Mouse (Mus musculus): ENCODE measurements around the gene Atxn2.

Gene Atxn2

DNA sequence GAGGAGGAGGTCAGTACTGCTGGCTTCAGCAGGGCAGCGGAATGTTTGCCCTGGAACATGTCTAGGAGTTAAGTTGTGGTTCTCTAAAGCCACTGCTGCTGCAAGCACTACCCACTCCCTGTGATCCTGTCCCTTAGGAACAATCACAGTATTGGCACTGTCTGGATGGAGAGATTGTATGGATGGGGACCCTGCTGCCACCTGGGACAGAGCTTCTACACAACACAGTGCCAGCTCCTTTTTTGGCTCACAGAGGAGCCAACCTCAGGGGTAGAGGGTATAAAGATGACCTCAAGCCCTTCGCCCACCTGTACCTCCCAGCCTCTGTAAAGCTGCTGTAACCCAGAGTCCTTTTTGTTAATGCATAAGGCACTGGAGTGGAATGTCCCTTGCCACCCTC, 105.5 kb downstream of the Atxn2 start:
- DNase-seq (ENCODE audit: low spot score), result no peak

DNA sequence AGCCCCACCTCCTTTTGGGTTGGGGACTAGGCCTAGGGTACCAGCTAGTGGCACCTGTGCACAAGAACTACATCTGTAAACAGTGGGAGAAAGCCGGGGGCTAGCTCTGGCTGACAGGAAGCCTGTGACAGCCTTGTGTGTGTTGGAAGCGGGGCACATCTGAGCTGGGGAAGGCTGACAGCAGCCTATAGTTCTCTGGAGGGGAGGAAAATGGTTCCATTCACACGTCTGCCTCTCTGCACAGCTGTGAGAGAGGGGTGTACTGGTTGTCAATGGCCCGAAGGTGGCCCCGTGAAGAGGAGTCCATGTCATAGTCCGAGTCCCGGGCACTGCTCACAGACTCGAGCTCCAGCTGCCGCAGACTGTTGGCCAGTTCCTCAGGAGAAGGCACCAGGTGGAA, 106.4 kb downstream of the Atxn2 start:
- no peak for DNase-seq (ENCODE audit: low spot score)

DNA sequence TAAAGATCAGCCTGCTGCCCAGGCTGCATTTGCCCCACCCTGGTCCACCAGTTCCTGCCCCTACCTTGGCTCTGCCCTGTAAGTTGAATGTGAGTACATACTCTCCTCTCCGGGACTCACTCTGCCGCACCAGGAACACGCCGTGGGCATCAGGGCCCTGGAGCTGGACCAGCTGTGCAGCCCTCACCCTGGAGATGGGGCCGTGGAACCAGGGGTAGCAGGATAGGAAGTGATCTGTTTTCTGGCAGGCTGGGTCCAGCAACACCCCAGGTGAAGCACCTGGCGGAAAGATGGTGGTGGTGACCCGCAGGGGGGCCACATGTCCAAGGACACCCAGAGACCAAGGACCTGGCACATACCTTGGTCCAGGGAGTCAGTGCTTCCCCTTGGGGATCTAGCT, 107.3 kb downstream of the Atxn2 start:
- no peak for DNase-seq (ENCODE audit: low spot score)

DNA sequence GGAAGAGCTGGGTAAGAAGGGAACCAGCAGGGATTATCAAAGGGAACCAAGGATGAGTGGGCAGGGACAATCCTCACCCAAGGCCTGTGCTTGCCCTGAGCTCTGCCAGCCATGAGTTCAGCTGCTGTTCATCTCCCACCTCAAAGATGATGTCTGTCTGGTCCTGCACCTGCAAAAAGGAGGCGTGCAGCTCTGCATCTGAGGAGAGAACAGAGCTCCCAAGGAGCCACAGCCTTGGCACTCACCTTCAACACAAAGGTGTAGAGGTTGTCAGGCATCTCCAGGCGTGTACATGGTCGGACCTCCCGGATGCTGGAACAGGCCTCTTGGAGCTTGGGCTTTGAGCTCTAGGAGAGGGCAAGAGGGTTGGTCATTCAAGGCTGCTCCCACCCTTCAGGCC, 107.7 kb downstream of the Atxn2 start:
- DNase-seq (ENCODE audit: low spot score), result no peak

DNA sequence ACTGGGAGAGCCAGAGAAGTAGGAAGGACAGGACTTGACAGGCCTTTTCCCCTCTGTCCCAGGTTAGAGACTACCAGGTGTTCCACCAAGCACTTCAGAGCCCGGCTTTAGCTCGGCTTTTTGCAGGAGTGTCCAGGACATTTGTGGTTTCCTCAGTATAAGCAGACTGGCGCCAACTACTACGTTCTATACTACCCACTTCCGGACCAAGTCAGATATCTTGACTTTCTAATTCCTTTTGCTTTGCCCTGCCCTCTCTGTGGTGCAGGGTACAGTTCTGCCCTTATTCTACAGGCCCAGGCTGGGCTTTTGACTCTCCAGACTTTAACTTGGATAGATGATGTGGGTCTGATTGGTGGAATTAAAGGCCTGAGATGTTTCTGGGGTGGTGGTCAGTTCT, 108.4 kb downstream of the Atxn2 start:
- no peak for DNase-seq (ENCODE audit: low spot score)

DNA sequence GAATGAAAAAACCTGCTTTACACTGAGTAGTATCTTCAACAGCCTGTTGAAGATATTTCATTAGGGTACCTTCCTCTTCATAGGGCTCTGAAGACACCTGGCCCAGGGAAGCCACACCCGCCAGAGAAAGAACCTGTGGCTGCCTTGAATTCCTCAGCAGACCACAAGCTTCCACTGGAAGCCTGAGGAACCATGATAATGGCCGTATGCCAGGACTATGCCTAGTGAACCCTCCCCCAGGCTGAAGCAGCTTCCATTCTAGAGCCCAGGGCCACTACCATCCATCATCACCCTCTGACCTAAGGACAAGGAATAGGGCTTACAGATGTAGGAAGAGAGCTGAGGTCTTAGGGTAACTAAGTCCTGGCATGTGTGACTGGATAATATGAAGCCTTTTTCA, 109.0 kb downstream of the Atxn2 start:
- no peak for DNase-seq (ENCODE audit: low spot score)

DNA sequence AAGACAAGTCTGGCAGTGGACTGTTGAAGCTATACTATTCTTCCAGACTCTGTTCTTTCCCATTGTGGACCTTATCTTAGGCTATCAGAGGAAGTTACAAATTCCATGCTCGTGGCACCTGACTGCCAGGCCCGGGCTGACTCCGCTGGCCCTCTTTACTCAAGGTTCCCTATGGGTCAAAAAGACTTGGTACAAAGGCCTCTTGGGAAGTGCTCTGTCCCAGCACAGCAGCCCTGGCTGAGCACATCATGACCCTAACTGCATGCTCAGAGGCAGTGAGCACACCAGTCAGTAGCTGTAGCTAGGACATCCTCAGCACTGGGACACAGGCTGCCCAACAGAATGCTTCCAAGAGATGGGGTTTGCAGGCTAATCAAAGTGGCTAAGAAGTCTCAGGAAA, 109.5 kb downstream of the Atxn2 start:
- no peak for DNase-seq (ENCODE audit: low spot score)

DNA sequence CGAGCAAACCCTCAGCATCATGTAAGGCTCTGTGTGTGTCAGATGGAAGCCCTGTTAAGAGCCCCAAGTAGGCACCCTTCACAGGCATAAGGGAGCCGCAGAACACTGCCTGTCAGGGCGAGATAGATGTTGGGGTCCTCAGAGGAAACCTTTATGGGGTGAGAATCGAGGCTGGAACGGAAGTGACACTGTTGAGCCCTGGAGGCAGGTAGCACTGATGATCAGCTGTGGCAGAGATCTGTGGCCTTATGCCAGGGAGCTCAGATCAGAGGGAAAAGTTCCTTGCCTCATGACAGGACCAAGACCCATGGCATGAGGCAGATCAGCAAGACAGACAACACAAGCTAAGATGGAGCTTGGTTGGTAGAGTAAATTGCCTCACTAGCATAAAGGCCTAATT, 110.0 kb downstream of the Atxn2 start:
- DNase-seq (ENCODE audit: low spot score), result no peak

DNA sequence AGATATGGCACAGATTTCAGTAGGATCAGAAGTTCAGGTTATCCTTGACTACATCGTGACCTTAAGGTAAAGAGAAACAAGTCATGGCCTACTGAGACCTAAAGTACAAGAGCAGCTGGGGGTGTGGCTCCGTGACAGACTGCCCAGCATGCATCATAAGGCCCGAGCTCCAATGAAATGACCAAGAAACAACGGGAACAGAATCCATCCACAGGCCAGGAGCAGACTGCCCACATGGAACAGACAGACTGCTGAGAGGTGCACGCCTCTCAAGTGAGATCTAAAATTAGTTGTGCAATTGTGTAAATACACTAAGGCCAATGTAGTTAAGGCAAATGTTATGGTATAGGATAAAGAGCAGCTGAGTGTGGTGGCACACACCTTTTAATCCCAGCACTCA, 110.4 kb downstream of the Atxn2 start:
- no peak for DNase-seq (ENCODE audit: low spot score)

DNA sequence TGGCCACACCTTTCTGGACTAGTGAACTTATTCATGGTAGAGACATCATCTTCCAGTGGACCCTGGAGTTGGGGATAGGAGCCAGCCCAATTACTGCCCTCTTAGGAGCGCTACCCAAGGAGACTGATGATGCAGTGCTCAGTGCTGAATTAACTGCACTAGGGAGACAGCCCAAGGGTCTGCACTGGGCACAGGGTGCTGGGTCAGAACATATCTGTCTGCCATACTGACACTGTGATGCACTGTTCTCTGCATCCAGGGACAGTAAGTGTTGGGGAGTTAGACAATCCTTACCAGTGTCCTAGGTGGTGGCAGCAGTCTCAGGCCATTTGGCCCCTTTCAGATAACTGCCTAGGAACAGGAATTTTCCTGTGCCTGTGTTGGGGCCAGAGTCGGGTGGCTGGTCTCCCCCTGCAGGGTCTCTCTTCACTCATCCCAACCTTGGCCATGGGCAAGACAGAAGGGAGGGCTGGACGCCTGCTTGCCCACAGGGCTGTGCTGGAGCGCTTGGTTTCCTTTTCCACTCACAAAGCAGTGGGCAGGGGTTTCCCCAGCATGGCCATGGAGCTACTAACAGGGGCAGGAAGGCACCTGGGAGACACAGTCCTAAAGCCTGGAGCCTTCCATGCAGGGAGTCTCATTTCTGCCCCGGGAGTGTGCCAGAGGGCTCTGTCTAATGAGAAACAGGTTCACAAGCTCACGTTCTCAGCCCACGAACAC, 111.8 kb downstream of the Atxn2 start:
- DNase-seq (ENCODE audit: low spot score), result no peak

DNA sequence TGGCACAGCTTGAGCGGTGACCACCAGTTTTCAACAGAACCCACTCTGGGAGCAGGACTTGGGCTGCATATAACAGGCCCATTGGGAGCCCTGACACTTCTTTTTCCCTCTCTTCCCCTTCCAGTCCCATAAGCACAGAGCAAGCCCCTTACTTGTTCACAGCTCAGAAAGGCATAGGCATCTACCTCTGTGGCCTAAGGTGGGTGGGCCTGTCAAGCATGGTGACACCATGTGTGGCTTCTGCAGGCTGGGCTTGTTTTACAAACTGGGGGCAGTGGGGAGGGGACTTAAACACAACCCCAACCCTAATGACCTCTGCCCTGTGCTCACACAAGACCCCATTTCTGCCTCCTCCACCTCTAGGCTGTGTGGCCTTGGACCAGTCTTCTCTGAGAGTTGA, 112.5 kb downstream of the Atxn2 start:
- no peak for DNase-seq (ENCODE audit: low spot score)

DNA sequence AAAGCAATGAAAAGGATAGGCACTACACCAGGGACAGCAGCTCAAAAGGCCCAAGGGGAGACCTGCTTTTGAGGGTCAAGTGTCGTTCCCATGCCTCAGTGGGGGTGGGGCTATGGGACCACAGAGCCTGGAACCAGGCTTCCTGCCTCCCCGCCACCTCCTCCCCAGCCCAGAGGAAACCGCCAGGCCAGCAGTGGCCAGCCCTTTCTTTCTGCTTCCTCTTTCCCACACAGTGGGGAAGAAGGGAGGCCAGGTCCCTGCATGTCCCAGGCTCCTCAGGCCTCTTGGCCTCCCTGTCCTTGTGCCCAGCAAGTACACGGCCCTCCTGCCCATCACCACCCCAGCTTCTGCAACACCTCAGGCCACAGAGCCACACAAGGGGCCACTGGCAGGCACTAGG, 113.0 kb downstream of the Atxn2 start:
- no peak for DNase-seq (ENCODE audit: low spot score)

DNA sequence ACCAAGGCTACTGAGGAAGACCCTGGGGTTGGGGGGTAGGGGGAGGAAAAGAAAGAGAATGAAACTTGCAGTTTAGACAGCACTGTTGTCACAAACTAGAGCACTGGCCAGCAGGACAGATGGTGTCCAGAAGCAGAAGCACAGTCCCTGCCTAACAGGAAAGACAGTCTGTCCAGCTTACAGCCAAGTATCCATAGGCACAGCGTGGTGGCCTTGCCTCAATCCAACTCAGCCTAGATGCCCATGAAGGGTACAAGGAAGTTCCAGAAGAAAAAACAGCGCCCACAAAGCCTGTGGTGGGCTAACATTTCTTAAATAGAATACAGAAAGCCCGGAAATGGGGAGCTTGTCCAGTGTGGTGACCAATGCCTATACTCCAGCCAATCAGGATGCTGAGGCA, 114.5 kb downstream of the Atxn2 start:
- DNase-seq (ENCODE audit: low spot score), result no peak

DNA sequence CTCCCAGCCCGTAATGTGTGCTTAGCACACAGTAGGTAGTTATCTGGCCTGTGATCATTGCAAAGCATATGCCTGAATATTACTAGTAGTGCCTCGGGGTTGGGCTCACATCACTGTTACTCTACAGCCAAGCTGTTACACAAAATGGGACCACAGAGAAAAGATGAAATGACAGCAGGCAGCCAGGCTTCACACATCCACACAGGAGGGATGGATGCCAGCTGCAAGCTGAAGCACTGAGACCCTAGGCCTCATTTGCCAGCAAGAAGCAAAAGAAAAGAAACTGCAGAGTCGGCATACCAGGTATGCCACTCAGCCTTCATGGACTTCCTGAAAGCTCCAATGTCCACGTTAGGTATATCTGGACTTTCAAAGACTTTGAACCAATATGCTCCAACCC, 116.7 kb downstream of the Atxn2 start:
- no peak for DNase-seq (ENCODE audit: low spot score)

DNA sequence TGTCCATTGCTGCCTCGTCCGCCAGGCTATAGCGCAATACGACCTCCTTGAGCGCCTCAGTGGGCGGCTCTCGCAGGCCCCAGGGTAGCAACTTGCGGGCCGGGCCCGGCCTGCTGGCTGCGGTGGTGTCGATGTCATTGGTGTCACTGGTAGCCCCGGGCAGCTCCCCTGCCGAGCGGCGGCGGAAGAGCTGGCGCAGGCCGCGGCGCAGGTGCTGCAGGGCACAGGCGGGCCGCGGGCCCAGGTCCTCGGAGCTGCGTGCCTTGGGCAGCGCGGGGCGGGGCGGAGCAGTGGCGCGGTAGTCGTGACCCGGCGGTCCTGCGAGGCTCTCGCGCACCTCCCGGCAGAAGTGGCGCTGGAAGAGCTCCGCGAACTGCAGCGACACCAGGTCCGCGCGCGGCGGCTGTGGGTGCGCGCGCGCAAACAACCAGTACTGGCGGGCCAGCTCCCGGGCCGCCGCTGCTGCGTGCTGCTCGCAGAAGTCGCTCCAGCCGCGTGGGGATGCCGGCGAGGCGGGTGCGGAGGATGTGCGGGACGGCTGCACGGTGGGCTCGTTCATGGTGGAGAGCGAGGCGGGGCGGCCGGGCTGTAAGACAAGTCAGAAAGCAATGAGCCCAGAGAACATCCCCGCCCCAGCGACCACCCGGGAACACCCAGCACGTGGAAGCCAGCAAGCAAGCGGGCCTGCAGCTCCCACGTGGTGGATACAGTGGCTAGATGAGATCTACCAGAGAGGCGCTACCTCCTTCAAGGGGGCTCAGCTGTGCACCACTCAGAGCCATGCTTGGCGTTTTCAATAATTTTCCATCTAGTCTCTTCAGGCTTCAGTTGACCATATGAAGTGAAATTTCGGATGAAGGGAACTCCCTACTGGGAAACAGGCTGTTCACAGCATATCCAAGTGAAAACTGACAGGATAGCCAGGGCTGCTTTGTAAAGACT, 117.6 kb downstream of the Atxn2 start:
- DNase-seq (ENCODE audit: low spot score), result peak; percentile 58

DNA sequence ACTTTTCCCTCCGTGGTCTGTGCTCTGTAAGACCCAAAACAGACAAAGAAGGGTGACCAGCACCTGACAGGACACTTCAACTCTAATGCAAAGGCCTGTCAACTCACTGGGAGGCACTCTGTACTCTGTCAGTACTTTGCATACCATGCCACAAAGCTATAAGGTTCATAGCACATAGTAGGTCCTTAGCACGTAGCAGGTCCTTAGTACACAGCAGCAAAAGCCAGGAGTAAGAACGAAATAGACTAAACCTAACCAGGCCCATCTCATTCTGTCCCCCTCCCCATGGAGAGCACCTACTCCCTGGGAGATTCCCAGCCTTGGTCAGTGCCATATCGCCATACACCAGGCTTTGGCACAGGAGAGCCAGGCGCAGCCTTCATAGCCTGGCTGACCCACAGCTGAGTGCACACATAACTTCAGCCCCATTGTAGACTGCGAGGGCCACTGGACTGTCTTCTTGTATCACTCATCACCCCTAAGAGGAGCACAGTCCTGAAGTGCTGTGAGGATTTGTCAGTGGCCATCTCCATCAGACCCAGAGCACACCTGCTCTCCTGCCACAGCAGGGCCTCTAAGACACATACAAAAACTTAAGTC, 120.0 kb downstream of the Atxn2 start:
- DNase-seq (ENCODE audit: low spot score), result no peak

DNA sequence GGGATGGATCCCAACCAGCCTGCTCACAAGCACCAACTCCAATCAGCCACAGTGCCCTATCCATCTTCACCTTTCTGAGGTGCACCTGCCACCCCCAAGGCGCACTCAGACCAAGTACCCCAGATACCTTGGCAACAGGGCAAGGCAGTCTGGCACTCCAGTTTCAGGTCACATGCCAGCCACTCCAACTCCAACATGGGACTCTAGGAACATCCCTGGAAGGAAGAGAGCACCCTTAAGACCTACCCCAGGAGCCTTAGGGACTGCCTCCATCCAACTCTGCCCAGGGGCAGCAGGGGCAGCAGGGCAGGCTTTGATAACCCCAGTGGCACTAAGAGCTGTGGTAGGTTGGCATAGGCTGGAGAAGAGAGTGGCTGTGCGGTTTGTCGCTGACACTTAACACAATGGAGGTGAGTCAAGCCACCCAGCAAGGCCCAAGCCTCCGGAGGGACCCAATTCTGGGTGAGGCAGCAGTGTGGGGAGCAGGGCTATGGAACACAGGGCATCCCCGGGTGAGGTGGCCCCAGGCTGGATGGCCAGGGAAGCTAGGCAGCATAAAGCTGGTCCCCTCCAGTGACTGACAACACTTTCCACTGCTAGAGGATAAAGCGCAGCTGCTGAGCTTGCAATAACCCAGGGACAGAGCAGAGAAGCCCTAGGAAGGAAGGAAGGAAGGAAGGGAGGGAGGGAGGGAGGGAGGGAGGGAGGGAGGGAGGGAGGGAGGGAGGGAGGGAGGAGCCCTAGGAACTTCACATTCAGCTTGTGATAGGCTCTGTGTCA, 121.4 kb downstream of the Atxn2 start:
- DNase-seq (ENCODE audit: low spot score), result no peak

DNA sequence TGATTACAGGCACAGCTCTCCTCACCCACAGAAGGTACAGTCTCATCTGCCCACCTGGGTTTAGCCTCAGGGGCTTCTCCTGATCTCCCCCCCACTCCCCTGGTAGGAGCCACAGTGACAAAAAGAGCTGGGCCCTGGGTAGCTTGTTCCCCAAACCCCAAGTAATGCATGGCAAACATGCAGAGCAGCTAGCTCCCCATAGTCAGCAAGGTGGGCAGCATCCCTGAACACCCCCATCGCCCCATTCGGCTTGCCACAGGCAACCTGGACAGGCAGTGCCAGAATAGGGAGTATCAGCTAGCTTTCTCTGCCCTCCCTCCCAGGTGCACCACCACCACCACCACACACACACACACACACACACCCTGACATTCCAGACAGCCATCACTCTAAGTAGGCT, 122.0 kb downstream of the Atxn2 start:
- DNase-seq (ENCODE audit: low spot score), result no peak

DNA sequence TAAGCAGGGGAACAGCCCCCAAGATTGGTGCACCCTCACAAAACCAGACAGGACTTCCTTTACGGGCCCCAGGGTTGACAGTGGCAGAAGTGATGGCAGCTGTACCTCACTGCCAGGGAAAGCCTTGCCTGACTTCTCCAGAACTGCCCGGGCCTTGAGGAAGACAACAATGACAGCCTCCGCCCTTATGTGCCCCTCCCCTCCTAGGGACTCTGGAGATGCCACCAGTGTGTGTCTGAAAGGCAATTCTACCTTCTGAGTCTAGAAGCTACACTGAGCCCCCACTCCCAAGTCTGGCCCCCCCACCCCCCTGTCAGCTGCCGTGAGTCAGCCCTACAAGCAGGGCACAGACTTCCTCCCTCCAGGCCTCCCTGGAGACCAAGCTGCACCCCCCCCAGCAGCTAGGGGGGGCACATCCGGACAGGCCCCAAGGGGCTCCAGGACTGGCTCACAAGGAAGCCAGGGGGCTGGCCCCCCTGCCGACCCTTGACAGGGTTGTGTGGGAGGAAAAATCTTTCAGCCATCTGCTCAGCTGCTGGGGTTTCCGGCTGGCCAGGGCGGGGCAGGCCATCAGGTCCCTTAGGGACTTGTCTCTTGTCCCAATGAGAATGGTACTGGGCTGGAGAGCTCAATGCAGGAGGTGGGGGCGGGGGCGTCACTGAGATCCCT, 122.6 kb downstream of the Atxn2 start:
- DNase-seq (ENCODE audit: low spot score), result peak; percentile 41

DNA sequence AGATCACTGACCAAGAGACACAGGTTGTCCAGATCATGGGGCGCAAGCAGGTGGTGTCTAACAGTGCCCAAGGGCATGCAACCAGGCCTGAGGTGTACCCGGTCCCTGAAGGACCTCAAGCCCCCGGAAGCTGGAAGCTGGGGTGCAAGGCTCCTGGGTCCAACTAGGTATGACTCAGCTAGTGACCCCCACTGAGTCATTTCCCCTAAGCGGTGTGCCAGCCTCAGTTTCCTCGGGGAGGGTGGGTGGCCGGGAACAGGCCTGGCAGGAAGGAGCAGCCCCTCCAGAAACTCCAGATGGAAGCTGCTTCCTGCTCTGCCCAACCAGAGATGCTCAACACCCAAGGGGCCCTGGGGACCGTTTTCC, 123.1 kb downstream of the Atxn2 start:
- no peak for DNase-seq (ENCODE audit: low spot score)

DNA sequence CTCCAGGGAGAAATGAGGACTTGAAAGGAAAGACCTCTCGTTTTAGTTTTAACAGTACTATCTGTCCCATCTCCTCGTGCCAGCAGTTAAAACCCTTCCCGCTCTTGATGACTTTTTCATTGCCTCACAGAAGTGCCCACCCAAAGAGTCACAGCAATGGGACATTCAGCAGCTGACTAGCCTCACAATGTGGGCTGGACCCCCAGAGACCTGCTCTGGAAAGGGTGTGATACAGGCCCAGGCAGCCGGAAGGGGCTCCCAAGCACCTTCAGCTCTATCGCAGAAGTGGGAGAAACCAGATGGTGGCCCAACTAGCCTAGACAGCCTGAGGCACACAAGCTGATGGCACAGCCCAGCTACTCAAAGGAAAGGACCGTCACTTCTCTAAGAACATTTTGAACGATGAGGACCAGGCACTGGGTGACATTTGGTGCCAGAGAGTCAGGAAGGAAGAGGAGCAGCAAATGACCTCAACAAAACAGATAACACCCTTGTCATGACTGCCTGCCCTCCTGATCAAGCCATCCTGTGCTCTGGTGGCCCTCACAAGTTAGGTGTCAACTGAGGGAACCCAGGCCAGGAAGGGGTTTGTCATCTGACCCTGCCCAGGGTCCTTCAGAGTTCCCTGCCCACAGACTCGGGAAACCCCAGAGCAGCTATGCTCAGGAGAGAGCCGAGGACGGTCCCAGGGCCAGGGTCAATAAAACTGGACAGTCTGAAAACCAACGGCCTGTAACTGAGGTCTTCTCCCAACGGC, 124.0 kb downstream of the Atxn2 start:
- DNase-seq (ENCODE audit: low spot score), result no peak
